Mouse (Mus musculus): ENCODE data around the gene Mylk. TPM values are rescaled to one million over a fixed set of nuclear protein-coding genes. Genes with fewer than 3 reads are reported as not detected.
"Not testable (repeated sequence)": the region's sequence is repeated elsewhere in the genome, so short reads cannot be mapped to it uniquely, and the experiment has no call there.

Gene Mylk
- total RNA-seq, 4 experiments from 2014 or later = 13.7 to 24.6 (median 18.8) TPM

DNA sequence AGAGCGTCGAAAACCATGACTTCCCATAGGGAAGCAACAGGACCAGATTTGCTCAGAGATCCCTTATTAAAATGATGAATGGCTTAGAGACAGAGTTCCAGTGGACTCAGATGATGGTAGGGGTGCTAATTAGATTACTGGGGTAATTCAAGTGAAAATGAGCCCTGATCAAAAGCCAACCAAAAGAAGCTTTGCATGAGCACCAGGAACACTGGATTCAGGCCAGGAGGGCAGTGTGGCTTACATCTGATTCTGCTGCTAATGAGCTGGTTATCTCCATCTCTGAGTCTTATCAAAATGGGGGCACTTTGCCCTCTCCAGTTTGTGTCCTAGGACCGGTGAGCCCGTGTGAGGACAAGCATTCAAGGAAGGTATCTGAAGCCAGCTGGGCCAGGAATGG, 23.4 kb downstream of the Mylk start:
- DNase-seq (ENCODE audit: low spot score in 2 of 2) = no peak

DNA sequence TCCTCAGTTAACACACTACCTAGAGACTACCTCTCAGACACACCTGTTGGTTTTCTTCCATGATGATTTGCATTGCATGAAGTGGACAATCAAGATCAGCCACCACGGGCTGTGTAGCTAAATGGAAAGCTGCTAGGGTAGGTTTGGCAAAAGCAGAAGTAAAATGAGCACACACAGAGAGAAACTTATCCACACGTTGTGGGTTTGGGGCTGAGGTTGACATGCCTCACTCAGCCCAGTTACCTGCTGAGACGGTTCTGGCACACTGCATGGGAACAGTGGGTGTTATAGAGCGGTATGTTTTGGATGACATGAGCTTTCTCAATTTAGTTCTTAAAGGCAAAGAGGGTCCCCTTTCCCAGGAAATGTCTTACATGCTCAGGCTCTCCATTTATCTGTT, 25.1 kb downstream of the Mylk start:
- DNase-seq (ENCODE audit: low spot score in 2 of 2) = no peak

DNA sequence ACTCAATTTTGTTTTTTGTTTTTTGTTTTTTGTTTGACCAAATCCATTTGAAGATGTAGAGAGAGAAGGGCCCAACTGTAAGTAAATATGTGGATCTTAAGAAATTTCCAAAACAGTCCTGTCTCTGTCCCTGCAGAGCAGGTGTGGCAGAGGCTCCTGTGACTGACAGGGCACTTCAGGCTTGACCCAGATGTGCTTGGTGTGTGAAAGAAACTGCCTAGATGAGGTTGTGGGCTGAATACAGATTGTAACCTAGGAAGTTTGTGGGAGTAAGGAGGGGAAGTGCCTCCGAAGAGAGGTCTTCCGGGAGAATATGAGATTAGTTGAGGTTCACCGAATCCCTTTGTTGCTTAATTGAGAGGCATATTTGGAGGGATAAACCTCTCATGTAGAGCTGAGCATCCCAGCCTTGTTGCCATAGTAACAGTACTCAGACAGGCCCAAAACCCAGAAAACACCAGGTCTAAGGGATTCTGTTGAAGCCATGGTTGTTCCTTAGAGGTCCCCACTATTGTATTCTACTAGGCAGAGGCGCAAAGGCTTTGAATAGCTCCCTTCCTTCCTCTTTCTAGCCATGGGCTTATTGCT, 27.5 kb downstream of the Mylk start:
- no peak for DNase-seq (ENCODE audit: low spot score in 2 of 2)

DNA sequence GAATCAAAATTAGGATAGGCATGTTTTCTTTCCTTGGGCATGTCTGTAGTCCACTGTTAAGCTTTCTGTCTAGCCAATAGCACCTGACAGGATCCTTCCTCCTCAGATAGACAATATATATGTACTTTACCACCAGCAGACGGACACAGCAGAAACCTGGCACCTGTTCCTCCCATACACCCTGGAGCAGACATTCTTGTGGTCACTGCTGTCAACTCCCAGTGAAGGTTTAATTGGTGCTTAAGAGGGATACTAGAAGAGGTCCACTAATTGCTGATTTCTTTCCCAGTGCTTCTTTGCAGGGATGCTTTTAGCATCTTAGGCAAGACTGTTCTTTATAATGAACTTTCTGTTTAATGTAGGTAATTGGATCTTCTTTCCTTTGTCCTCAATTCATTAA, 37.4 kb downstream of the Mylk start:
- DNase-seq (ENCODE audit: low spot score in 2 of 2) = no peak

DNA sequence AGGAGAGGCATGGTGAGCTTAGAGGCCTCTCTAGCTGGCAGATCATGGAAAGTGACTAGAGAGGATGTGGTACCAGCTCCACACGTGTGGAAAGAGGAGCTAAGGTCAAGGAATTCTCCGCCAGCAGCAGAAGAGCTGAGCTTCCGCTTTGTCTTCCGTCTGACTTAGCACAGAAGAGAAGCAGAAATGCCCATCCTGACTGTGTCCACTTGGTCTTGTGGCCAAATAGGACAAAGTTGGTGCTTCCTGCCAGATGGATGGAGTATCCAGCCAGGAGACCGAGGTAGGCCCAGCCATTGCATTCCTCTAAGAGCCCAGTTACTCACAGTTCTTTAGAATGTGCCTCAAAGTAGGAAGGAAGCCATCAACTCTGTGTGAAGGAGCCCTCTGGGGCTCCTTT, 38.5 kb downstream of the Mylk start:
- no peak for DNase-seq (ENCODE audit: low spot score in 2 of 2)

DNA sequence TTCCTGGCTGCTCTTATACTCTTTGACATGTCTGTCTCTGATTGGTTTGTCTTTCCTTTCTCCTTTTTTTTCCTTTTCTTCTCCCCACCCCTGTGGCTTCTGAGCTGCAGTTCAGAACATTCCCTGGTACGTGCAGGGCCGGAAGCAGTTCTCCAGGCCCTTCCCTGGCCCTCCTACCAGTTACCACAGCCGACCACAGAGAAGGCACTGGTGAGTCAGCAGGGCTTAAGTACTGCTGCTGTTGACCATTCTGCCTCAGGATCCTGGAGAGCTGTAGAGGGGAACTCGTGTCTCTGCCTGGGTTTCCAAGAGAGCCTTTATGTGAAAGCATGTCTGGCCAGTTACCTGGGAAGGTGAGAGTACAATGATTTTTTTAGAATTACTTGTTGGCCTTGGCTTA, 39.7 kb downstream of the Mylk start:
- no peak for DNase-seq (ENCODE audit: low spot score in 2 of 2)

DNA sequence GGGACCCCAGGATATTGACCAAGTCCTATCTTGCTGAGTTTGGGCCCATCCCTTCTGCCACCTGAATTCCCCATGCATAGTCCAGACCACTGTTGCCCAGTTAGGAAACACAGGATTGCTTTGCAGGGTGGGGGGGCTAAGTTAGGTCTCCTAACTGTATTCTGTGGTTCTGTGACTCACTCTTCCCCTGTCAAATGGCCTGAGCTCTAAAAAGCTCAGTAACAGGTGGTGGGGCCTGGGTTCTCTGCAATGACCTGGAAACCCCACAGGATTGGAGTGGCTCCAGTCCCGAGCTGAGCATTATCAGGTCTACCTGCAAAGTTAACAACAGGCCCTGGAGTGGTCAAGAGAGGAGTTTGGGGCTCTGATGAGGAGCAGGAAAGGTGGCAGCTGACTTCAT, 47.5 kb downstream of the Mylk start:
- DNase-seq (ENCODE audit: low spot score in 2 of 2) = no peak

DNA sequence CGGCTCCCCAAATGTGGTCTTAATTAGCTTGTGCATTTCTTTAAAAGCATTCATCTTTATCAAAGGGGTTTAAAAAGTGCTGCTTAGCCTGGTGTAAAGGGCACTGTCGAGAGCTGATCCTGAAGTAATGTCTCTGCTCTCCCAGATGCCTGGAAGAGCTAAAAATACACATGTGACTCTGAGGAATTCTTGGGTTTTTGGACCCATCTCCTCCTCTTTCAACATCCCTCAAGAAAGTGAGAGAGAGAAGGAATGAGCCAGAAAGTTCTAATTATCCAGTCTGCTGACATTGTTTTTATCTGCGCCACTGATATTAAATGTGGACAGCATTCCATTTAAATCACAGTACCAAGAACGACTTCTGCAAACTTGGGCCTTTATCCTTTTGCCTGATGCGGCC, 48.0 kb downstream of the Mylk start:
- no peak for DNase-seq (ENCODE audit: low spot score in 2 of 2)

DNA sequence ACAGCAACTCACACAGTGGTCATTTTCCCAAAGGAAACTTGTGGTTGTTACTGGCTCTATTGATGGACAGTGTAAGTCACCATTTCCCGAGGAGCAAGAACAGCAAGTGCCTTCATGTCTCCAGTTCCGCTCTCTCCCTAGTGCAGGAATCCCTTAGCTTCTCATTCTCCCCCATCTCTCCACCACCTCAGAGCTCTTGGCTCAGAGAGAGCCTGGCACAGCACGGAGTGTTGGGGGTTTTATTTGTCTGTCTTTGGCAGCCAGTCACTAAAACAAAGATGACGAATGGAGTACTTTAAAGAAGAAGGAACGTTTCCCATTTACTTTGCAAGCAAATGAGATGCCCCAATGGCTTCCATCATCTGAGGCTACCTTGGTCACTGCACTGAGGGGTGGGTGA, 56.2 kb downstream of the Mylk start:
- no peak for DNase-seq (ENCODE audit: low spot score in 2 of 2)

DNA sequence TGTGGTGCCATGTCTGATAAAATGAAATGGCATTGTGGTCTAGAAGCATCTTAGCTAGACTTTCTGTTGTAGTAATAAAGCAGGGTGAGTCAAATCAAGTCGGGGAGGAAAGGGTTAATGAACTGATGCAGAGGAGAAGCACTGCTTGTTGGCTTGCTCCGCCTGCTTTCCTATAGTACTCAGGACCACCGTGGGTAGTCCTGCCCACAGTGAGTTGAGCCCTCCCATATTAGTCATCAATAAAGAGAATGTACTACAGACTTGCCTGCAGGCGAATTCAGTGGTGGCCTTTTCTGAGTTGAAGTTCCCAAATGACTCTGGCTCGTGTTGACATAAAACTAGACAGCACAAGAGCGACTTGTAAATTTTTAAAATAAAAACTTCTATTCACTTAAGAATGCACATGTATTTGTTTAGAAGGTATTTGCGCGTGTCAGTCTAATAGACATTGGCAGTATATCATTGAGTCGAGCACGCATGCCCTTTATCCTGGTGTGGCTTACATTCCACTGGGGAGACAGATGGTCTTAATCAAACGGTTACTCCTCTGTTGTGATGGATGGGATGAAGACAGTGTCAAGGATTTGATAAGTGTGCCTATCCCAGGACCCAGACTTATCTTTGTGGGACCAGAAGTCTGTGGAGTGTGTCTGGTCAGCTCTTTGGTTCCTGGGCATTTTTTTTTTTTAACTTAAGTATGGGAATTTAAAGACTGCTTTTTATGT, 59.4 kb downstream of the Mylk start:
- DNase-seq (ENCODE audit: low spot score in 2 of 2) = no peak

DNA sequence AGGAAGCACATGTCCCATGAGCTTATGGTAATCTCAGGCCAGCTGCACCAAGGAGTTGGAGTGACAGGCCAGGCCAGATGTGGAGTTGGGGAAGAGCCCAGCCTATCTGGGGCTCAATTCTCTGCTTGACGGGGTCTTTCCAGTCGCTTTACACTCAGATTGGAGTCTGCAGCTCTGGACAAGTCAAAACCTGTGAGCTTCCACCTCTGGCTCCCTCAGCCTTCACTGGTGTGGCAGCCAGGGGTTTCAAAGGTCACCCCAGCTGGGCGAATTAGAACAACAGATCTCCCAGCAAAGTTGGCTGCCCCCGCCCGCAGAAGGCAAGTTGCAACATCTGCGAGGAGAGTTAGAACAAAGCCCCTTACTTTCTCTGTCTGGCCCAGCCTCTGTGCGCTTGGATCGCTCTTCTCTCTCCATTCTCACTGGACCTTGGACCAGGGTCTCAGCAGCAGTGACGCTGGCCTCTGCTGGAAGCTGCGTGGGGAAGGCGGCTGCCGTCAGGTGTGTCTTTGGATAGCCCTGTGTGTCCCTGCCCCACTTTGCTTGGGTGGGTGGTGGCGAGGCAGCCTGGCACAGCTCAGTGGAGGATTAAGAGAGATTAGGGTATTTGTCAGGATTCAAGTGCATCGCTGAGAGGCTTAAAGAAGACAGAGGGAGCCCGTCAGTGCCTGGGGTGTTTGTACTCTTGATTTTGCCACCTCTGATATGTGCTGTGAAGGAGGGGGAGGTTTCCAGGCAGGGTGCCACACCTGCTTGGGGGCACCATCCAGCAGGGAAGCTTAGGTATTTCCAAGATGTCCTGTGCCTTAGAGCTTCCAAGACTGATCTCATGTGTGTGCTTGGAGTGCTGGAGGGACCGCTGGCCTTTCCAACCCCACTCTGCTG, 62.1 kb downstream of the Mylk start:
- peak; percentile 10 to 56 for DNase-seq (ENCODE audit: low spot score in 2 of 2)

DNA sequence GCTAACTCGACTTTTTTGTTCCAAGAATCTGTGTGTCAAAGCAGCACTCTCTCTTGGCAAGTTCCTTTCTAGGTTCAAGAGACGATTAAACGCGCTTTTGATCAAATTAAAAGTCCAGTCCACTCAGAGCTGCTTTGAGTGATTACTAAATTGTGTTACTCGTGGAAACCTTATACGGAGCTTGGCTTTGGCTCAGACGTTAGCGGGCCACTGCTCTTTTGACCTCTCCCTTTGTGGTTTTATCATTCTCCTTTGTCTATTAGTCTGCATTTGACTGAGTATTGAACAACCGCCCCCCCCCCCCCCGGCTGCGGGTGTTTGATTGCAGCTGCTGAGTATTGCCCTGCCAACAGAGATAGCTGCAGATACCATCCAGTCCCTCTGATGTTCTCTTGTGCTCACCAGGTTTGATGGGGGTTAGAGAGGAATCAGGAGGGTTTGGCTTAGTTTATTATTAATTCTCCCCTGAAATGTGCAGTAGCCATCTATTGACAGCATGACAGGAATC, 62.8 kb downstream of the Mylk start:
- no peak for DNase-seq (ENCODE audit: low spot score in 2 of 2)

DNA sequence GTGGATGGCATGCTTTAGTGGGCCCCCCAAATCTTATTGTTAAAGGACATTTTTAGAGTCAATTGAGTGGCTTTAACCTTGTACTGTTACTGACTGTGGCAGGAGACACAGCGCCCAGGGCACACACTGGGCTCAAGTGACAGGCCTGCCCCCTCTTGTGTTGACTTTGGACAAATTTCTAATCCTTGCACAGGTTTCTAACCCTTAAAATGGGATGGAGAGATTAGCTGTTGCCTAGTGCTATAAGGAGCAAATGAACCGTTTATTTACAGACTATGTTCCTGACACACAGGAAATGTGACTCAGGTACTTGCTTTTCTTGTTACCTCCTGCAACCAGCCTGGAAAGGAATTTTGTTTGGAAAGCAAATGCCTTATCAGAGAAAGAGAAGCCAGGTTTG, 67.2 kb downstream of the Mylk start:
- DNase-seq (ENCODE audit: low spot score in 2 of 2) = no peak

DNA sequence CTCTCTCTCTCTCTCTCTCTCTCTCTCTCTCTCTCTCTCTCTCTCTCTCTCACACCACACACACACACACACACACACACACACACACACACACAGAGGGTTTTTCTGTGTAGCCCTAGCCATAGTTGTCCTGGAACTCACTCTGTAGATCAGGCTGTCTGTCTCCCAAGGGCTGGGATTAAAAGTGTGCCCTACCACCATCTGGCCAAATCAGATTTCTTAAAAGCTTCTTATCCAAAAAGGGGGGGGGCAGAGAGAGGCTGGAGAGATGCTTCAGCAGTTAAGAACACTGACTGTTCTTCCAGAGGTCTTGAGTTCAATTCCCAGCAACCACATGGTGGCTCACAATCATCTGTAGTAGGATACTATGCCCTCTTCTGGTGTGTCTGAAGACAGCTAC, 68.2 kb downstream of the Mylk start:
- DNase-seq (ENCODE audit: low spot score in 2 of 2) = not testable (repeated sequence)

DNA sequence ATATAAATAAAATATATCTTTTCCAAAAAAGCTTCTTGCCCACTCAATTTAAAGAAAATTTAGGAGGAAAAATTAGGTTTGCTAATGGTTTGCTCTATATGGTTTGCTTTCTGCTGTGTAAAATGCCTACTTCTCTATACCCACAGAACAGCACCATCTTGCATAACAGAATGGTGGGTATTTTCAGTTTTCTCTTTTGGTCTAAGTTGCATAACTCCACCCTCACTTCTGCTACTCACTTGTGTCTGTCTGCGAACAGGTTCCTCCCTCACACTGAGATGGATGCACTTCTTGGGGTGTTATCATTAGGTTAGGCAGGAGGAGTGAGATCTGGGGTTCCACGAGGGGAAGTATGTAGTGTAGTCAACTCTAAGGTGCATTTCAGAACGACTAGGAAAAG, 68.6 kb downstream of the Mylk start:
- DNase-seq (ENCODE audit: low spot score in 2 of 2) = no peak

DNA sequence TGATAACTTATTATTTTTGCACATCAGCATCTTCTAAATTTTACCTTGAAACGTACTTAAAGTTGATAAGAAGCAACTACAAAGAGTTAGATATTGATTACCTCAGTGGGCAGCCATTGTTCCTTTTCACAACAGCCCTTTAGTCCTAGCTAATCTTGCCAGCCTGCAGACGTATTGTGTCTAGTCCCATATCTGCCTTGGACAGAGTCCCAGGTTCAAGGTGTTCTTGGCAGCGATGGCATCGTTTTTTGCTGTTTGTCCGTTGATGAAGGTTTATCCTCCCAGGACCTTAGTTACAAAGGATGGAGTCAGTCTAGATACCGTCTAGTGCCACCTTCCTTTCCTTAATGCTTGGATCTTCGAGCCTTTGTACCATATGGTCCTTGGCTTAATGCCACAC, 69.6 kb downstream of the Mylk start:
- no peak for DNase-seq (ENCODE audit: low spot score in 2 of 2)

DNA sequence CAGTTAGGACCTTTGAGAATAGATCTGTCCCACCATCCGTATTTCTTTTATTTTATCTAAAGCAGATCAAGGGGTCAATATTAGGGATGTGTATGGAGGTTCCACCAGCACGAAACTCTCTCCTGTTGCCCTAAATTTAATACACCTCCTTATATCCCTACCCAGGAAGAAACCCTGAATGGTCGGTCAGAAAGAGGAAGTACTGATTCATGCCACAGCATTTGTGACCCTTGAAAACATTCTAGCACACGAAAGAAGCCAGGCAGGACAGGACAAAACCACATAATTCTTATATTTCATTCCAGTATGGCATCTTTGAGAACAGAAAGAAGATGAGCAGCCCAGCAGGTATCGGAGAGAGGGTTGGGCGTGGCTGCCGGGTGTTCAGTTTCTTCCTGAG, 71.5 kb downstream of the Mylk start:
- no peak for DNase-seq (ENCODE audit: low spot score in 2 of 2)

DNA sequence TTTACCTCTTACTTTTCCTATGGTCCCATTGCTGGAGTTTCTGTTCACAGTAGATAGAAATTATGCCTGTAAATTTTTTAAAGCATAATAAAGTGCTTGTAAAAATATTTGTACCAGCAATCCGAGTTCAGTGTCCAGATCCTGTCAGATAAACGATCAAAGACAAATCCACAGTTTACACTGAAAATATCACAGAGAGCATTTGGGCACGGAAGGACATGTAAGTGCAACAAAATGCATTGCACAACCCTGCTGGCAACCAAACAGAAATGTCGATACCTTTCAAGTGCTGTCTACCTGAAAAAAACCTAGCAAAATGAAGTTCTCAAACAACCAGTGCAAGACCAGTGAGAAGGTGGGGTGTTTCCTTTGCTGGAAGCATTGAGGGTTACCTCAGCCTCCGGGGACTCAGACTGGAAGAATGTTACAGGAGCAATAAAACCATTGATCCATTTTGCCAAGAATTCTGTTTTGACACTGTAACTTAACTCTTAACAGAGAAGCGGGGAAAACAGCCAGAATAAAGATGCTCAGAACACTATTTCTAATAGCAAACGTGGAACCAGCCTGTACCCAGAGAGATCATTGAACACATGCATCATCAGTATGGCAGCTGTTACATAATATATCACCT, 80.2 kb downstream of the Mylk start:
- DNase-seq (ENCODE audit: low spot score in 2 of 2) = no peak

DNA sequence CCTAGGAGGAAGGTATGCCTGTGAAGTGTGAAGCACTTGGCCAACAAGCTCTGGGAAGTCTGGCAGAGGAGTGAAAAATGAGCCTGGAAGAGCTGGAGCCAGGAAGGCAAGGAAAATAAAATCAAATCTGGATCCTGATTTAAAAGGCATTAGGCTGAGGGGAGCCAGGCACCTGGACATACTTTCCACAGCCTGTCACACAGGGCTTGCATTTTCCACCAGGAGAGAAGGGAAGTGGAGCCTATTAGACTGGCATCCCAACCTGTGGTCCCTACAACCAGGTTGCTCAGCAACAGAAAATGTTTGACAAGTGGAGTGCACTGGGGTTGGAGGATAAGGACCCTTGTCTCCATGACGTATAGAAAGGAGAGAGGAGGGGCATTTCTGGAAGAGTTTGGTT, 89.5 kb downstream of the Mylk start:
- no peak for DNase-seq (ENCODE audit: low spot score in 2 of 2)

DNA sequence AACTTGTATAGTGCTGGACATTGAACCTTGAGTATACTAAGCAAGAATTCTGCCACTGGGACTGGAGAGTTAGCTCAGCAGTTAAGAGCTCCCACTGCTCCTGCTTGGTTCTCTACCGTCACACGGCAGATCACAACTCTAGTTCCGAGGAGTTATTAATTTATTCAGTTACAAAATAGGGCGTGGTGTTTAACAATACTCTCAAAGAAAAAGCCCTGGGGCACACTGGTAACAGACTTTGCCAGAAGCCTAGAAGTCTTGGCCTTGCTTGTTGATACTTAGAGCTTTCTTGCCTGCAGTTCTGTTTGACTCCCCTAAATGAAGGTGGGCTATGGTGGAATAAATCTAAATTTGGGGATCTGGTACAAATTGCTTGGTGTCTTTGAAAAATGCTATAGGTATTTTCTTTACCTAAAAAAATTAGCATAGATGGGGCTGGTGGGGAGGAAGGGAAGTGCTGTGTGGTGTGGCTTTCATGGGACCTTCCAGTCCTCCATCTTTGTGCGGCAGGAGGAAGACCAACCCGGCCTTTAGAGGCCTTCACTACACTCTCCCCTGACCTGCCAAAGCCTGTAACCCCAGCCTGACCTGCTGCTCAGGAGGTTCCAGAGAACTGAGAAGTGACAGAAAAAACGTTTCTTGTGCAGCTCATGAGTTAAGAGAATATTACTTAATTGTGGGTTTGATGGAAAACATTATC, 94.1 kb downstream of the Mylk start:
- no peak for DNase-seq (ENCODE audit: low spot score in 2 of 2)

DNA sequence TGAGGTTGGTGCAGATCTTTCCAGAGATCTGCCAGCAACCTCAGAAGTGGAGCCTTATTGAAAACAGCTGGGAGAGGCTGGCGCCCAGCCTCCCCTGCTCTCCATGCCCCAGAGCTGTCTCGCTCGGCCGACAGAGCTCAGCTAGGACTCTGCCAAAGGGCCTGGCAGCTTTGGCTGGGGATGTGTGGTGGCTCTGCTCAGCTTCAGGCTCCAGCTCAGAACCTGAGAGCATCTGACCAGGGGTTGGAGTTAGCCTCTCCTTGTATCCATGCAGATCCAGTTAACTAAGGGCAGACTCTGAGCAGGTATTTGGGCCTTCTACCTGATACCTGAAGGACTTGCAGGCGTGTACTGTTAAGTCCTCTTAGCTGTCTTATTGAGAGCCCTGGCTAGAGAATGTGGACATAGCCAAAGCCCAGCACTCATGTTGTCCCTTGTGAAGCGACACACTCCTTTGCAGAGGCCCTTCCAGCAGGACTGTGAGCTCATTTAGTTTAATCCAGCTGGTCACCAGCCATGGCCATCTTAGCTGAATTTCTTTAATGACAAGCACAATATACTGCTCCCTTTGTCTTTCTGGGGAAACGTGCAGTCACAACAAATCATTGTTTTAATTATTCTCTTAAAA, 94.8 kb downstream of the Mylk start:
- peak in 1 of 2 experiments; percentile 27 for DNase-seq (ENCODE audit: low spot score in 2 of 2)

All from gastrocnemius, adult 8-10 months (tissue).